11 mouse cellular contexts compared by ENCODE assay signal in genomic region chr7:37473311-37474084, GRCm38 (mm10).
"Had no signal": no experiment of that assay in that cellular context is flagged by ENCODE, and none has a peak within 500 bp of the region (broad histone marks: within the 10 kb centered on the region; RNA-seq: fewer than 3 reads in every experiment).

No protein-coding gene starts in this region.

- H3K4me2 ChIP-seq: hindbrain, embryonic 15.5 days; limb, embryonic 12.5 days had no signal

- H3K27ac ChIP-seq: hindbrain, embryonic 15.5 days; limb, embryonic 12.5 days; liver, embryonic 14.5 days had no signal

- H3K9me3 ChIP-seq: hindbrain, embryonic 15.5 days; limb, embryonic 12.5 days had no signal

- H3K27me3 ChIP-seq: hindbrain, embryonic 15.5 days had no signal

- DNase-seq: kidney, adult 2 months; kidney, postnatal 10 days; liver; midbrain, embryonic 14.5 days; thymus, adult 2 months; thymus, postnatal 25 days had no signal

- H3K9ac ChIP-seq: hindbrain, embryonic 15.5 days; limb, embryonic 12.5 days; liver, embryonic 14.5 days had no signal

- H3K36me3 ChIP-seq: hindbrain, embryonic 15.5 days; limb, embryonic 12.5 days had no signal

- H3K4me1 ChIP-seq: hindbrain, embryonic 15.5 days had no signal

- ATAC-seq: intestine, embryonic 16.5 days had no signal

- H3K4me3 ChIP-seq: hindbrain, embryonic 15.5 days; limb, embryonic 12.5 days; myocyte had no signal
